In the genomic region with DNA sequence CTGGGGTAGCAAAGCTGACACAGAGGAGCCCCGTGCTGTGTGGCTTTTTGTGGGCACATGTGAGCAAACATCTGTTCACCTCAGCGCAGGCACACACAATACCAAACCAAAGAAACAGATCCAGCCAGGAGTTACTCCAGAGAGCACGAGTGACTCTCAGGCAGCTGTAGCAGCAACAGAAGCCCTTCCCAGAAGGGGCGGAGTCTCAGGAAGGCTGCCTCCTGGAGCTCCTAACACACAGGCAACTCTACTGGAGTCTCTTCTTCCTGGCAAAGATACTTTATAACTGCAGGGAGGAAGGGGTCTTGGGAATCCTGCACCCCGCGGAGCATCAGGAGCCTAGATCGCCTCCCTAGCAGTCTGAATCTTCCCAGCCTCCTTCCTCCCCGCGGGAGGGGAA, we compare ENCODE assay signal across 8 mouse cellular contexts. TPM values are rescaled to one million over a fixed set of nuclear protein-coding genes. Genes with fewer than 3 reads are reported as not detected.
DNase-seq lines count a peak whose midpoint lies in the region; ATAC-seq and TF ChIP-seq lines count a peak whose summit lies in the region.

No protein-coding gene starts in this region.

- TF ChIP-seq CTCF in E14TG2a.4 (conservative IDR thresholded peaks at IDR 0.05; ENCODE audit: low read length), result no peak

- peaks cover 42% of the 10 kb centered on the region for H3K9me3 ChIP-seq in E14TG2a.4 (ENCODE audit: low read length)
- H3K9me3 ChIP-seq in hindbrain, embryonic 10.5 days, result no peaks in the 10 kb centered on the region
- H3K9me3 ChIP-seq in limb, embryonic 10.5 days (replicated peaks), result no peaks in the 10 kb centered on the region
- no peaks in the 10 kb centered on the region for H3K9me3 ChIP-seq in stomach, embryonic 15.5 days

- peaks cover 22% of the 10 kb centered on the region; the same call in 1 of the 2 replicates for H3K27me3 ChIP-seq in E14TG2a.4 (ENCODE audit: insufficient read depth, low read length)
- H3K27me3 ChIP-seq in hindbrain, embryonic 10.5 days (ENCODE audit: insufficient read depth, poor library complexity, severe bottlenecking), result peaks cover 36% of the 10 kb centered on the region
- H3K27me3 ChIP-seq in limb, embryonic 10.5 days (ENCODE audit: low read depth, poor library complexity, severe bottlenecking), result peaks cover 14% of the 10 kb centered on the region
- H3K27me3 ChIP-seq in stomach, embryonic 15.5 days (replicated peaks), result no peaks in the 10 kb centered on the region

- peaks cover 15% of the 10 kb centered on the region for H3K4me1 ChIP-seq in E14TG2a.4 (replicated peaks; ENCODE audit: low read depth, low read length)
- H3K4me1 ChIP-seq in hindbrain, embryonic 10.5 days (replicated peaks), result peaks cover 25% of the 10 kb centered on the region
- H3K4me1 ChIP-seq in limb, embryonic 10.5 days, result peaks cover 17% of the 10 kb centered on the region
- peaks cover 13% of the 10 kb centered on the region; the same call in 1 of the 2 replicates for H3K4me1 ChIP-seq in stomach, embryonic 15.5 days

- no peaks in the 10 kb centered on the region for H3K36me3 ChIP-seq in E14TG2a.4 (ENCODE audit: insufficient read depth, low read length)
- no peaks in the 10 kb centered on the region for H3K36me3 ChIP-seq in hindbrain, embryonic 10.5 days
- no peaks in the 10 kb centered on the region for H3K36me3 ChIP-seq in limb, embryonic 10.5 days
- no peaks in the 10 kb centered on the region for H3K36me3 ChIP-seq in stomach, embryonic 15.5 days

- DNase-seq in adrenal gland, postnatal 25 days, result peak; percentile 68
- peak; percentile 53 for DNase-seq in hindbrain, embryonic 10.5 days (ENCODE audit: low spot score)
- DNase-seq in limb, embryonic 10.5 days (ENCODE audit: low spot score), result peak; percentile 58

- WGBS in hindbrain, embryonic 10.5 days, result under 1% methylated on average over 9 of the region's 9 CpGs
- 2% methylated on average over 9 of the region's 9 CpGs for WGBS in limb, embryonic 10.5 days
- WGBS in stomach, embryonic 15.5 days, result 1% methylated on average over 9 of the region's 9 CpGs

- H3K27ac ChIP-seq in hindbrain, embryonic 10.5 days, result peak overlapping the region; percentile 75
- peak overlapping the region; percentile 59 for H3K27ac ChIP-seq in limb, embryonic 10.5 days
- H3K27ac ChIP-seq in stomach, embryonic 15.5 days, result peak overlapping the region; percentile 49; the same call in 1 of the 2 replicates

- H3K4me3 ChIP-seq in E14TG2a.4 (replicated peaks; ENCODE audit: low read length), result peak overlapping the region; percentile 48
- H3K4me3 ChIP-seq in hindbrain, embryonic 10.5 days, result peak overlapping the region; percentile 45
- H3K4me3 ChIP-seq in limb, embryonic 10.5 days, result peak overlapping the region; percentile 44
- peak overlapping the region; percentile 40 for H3K4me3 ChIP-seq in stomach, embryonic 15.5 days (replicated peaks)

- H3K9ac ChIP-seq in stomach, embryonic 15.5 days, result no peak overlapping the region

- H3K4me2 ChIP-seq in stomach, embryonic 15.5 days, result peak overlapping the region; percentile 77

- ATAC-seq in frontal cortex, adult (ENCODE audit: low TSS enrichment), result peak; percentile 78
- peak; percentile 40 for ATAC-seq in megakaryocyte progenitor cell, adult 5-6 weeks (replicated peaks; ENCODE audit: poor library complexity)
- peak; percentile 75; the same call in 1 of the 2 replicates for ATAC-seq in stomach, embryonic 15.5 days (ENCODE audit: insufficient read depth, low FRiP score, low read depth)
- no peak for ATAC-seq in inflammation-experienced regulatory T-cells, adult 6 months

RNA-seq across cellular contexts. Expression of gene Cd82, which starts 7.2 kb away (rescaled TPM):
- total RNA-seq in adrenal gland, postnatal 25 days (2021), result 43.0 and 54.8 TPM in 2 replicates
- polyA plus RNA-seq in hindbrain, embryonic 10.5 days (2016; fragmentation: Nextera tagmentation; extraction: Ambion mirVana), result 6.2 and 10.3 TPM in 2 replicates
- 4.1 and 7.2 TPM in 2 replicates for polyA plus RNA-seq in limb, embryonic 10.5 days (2016; fragmentation: Nextera tagmentation; extraction: Ambion mirVana)
- 15.0 and 20.2 TPM in 2 replicates for total RNA-seq in megakaryocyte progenitor cell, adult 5-6 weeks (2015)
- total RNA-seq in megakaryocyte progenitor cell, adult 5-6 weeks (2017), result 23.9 and 31.2 TPM in 2 replicates
- 87.7 and 95.0 TPM in 2 replicates for polyA plus RNA-seq in stomach, embryonic 15.5 days (2015; fragmentation: Nextera tagmentation; extraction: Ambion mirVana)
- 100 to 1,000 TPM; 528 to 940 (median 825) TPM for polyA plus RNA-seq in inflammation-experienced regulatory T-cells, adult 6 months (2017; shearing (Covaris generic))
